Mouse (Mus musculus) cerebellum, postnatal 4 days (tissue): ENCODE results near the gene Olfr417.
"Not testable (repeated sequence)": the region's sequence is repeated elsewhere in the genome, so short reads cannot be mapped to it uniquely, and the experiment has no call there.

Experiments used
- DNase-seq, 2 experiments: peaks; one replicate each; pipeline ENCODE4 v3.0.0; 2022; ENCODE audit warnings: low spot score in 2 of 2, mixed read lengths in 1 of 2

Gene Olfr417

DNA sequence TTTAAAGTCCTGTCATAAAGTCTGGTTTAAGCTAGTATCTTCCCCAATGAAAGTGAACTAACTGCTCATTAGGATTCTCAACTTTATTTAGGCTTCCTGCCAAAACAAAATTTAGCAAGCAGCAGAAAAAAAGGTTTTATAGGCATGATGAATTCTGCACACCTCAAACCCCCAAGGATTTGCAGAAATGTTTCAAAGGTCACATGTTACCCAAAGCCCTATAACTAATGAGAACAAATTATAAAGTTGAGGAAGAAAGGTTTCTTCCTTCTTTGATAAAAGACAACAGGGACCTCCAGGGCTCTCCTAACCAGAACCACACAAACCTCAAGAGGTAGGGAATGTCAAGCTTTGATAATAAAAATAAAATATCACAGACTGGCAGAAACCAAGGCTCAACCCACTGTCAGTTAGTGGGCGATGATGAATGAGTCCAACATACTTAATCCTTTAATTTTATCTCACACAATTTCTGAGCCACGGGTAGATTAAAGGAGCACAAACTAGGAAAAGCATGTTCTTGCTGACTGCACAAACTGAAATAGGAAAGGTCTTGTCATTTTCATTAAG, at the start of gene Olfr417:
TSS of gene Olfr417 (plus strand) at position 241 of the 570 bp plus-strand sequence.
- DNase-seq, result no peak

DNA sequence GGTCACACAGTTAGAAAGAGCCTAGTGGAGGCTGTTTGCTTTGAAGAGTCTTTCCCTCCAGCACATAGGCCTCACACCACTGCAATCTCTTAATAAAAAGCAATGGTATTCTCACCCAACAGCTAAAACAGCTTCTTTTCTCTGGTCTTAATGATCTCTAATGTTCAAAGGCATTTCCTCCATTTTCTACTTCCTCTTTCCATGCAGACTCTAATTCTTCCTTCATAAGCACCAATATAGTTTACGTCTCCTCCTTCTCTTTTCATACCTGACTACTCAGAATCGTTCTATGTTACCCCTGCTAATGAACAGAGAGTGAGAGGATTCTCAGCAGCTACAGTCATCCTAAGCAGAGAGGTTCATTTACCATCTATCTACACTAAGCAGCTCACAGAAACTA, 47.6 kb upstream of the Olfr417 start:
- no peak for DNase-seq

DNA sequence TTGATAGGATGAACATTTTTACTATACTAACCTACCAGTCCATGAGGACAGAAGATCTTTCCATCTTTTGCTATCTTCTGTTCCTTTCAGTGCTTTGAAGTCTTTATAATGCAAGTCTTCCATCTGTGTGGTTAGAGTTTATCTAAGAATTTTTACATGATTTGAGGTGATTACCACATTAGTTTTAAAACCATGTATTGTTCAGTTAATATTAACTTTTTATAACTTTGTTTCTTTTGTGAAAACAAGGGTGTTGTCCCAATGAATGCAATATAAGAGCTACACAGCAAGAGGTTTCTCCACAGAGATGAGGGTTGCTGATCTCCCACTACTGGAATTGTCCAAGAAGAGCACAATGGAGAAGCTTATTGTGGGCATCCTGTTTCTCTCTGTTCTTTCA, 34.7 kb upstream of the Olfr417 start, which contains the start of gene Mptx1:
TSS of gene Mptx1 (plus strand) at position 301 of the 400 bp plus-strand sequence.
- DNase-seq, result no peak

DNA sequence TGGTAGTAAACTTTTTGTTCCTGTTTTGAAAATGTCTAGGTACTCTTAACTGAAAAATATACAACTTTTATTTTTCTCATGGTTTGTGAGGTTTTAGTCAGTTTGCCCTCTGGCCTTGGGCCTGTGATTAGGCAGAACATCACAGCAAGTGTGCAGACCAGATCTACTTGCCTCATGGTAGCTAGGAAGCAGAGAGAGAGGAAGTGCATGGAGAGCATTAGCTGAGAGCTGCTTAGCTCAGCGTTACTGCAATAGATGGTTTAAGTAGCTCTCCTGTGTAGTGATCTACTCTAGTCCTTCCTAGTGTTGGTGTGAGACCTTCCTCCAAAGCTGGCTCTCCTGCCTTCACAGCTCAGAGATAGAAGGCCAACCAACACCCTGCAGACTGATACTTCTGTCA, 11.3 kb upstream of the Olfr417 start:
- DNase-seq, result not testable (repeated sequence)

DNA sequence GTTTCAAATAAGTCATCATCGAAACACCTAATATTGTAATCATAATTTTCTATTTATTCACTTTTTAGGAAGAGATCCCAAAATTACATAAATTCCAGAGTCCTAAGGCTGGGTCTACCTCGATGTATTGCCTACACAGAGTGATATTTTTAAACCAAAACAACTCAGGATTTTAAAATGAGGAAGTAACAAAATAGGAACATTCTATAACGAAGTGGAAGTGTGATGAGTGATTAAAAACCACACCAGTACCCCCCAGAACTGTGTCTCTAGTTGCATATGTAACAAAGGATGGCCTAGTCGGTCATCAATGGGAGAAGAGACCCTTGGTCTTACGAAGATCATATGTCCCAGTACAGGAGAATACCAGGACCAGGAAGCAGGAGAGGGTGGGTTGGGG, 10.3 kb upstream of the Olfr417 start:
- no peak for DNase-seq

DNA sequence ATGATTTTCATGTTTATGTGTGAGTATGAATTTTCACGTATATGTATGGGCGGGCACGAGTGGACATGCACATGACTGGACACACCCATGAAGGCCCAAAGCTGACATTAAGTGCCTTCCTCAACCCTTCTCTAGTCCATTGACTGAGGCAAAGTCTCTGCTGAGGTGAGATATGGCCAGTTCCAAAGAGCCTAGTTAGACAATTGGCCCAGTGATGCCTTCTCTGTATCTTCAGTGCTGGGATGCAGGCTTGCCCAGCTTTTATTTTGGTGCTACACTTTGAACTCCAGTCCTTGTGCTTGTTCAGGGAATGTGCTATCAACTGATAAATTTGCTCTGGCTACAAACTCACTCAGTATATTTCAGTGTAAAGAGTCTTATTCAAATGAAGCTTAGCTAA, 8.9 kb downstream of the Olfr417 start:
- DNase-seq, result no peak

DNA sequence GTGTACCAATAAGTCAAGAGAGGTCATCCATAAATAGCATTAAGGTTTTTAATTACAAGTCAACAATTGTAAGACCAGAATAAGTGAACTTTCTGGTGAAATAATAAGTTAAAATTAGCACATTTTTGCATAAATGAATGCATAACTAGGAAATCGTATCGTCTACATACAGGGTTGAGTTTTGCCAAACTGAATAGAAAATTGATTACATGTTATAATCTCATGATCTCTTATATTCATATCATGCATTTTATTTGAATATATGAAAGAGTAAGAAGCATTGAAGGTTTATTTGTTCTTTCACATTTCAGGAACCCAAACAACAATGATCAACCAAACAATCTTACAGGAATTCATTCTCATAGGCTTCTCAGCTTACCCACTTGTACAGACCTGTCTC, 25.8 kb downstream of the Olfr417 start, which contains the start of gene Olfr248:
TSS of gene Olfr248 (plus strand) at position 301 of the 400 bp plus-strand sequence.
- DNase-seq, result no peak

DNA sequence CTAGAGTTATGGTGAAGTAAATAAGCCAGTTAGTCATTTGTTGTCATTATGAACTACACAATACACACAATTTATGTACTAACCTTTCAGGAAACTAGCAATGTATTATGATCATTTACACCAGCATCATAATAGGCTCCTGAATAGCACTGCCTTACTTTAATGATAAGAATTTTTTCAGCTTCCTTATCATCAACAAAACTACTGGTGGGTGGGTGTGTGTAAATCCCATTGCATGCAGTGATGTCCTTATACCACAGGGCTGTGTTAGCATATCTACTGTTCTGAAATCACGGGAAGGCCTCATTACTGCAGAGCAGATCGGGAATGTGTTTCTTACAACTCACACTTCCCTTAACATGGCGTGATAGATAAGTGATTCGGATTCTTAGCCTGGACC, 58.0 kb downstream of the Olfr417 start:
- no peak for DNase-seq

DNA sequence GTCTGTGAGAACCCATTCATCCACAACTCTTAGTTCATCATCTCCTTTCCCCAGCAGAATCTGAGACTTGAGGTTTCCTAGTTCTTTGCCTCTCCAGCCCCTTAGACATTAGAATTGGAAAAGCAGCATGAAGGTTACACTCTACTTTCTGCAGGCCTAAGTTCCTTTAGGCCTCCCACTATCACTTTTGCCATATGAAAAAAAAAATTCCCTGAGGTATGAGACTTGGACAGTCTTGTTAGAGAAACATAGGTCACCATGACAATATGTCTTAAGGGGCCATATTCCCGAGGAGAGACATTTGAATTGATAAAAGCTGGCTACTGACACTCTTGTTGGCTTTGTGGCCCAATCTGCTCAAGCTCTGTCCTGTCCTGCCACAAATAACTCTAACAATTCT, 58.8 kb downstream of the Olfr417 start, which contains the start of gene Olfr414:
TSS of gene Olfr414 (plus strand) at position 301 of the 400 bp plus-strand sequence.
- DNase-seq, result no peak
